Mouse (Mus musculus) liver, embryonic 15.5 days (tissue): ENCODE results near the gene Pfkp. TPM values are rescaled to one million over a fixed set of nuclear protein-coding genes. Genes with fewer than 3 reads are reported as not detected.

ENCODE experiments used
- ATAC-seq: fragments of 200-750 bp; cut with Nextera tagmentation; 2 replicates; pipeline ENCODE4 v1.8.0; 2017; ENCODE audit warnings: moderate number of reproducible peaks, mild to moderate bottlenecking, moderate library complexity; ENCODE audit not compliant: insufficient read depth
- H3K27ac ChIP-seq: fragments of 300-500 bp; sonication (generic); replicated peaks from 2 replicates; pipeline ENCODE4 v1.5.1; 2015; ENCODE audit warnings: mild to moderate bottlenecking, inconsistent platforms
- H3K27me3 ChIP-seq: fragments of 300-500 bp; sonication (generic); 2 replicates; pipeline ENCODE4 v1.6.1; 2015; ENCODE audit warnings: mild to moderate bottlenecking, inconsistent platforms
- H3K36me3 ChIP-seq: fragments of 300-500 bp; sonication (generic); replicated peaks from 2 replicates; pipeline ENCODE4 v1.6.1; 2015; ENCODE audit warnings: moderate library complexity, mild to moderate bottlenecking, inconsistent platforms
- H3K4me1 ChIP-seq: fragments of 300-500 bp; sonication (generic); replicated peaks from 2 replicates; pipeline ENCODE4 v1.6.1; 2015; ENCODE audit warnings: inconsistent platforms
- H3K4me2 ChIP-seq: fragments of 300-500 bp; sonication (generic); 2 replicates; pipeline ENCODE4 v1.6.1; 2015; ENCODE audit warnings: moderate library complexity, mild to moderate bottlenecking, inconsistent platforms
- H3K4me3 ChIP-seq: fragments of 300-500 bp; sonication (generic); replicated peaks from 2 replicates; pipeline ENCODE4 v1.5.1; 2015; ENCODE audit warnings: mild to moderate bottlenecking, inconsistent platforms
- H3K9ac ChIP-seq: fragments of 300-500 bp; sonication (generic); 2 replicates; pipeline ENCODE4 v1.6.1; 2015; ENCODE audit warnings: moderate library complexity, mild to moderate bottlenecking, inconsistent platforms
- H3K9me3 ChIP-seq: fragments of 300-500 bp; sonication (generic); replicated peaks from 2 replicates; pipeline ENCODE4 v1.6.1; 2016; ENCODE audit warnings: inconsistent platforms
- WGBS: fragments of 180-500 bp; shearing (Covaris S2); methylation state at CpG from one replicate; pipeline ENCODE4 v1.1.7; 2015; ENCODE audit warnings: mixed read lengths; ENCODE audit not compliant: insufficient replicate concordance; 5-methylcytosine and 5-hydroxymethylcytosine counted together
- polyA plus RNA-seq: library from polyadenylated mRNA; unstranded; fragments of >200 nt; fragmentation: Nextera tagmentation; extraction: Ambion mirVana; gene quantifications from 2 replicates; pipeline ENCODE4 v1.2.1, GENCODE M21; 2015

Gene Pfkp
- polyA plus RNA-seq, 1 experiment from 2014 or later = 6.4 TPM

- H3K4me2 ChIP-seq = no peak overlapping the region
- no peaks in the 10 kb centered on the region for H3K27me3 ChIP-seq
- H3K36me3 ChIP-seq = no peaks in the 10 kb centered on the region
- H3K4me1 ChIP-seq = peaks cover 24% of the 10 kb centered on the region
- 67% methylated on average over 4 of the region's 4 CpGs for WGBS
- H3K9me3 ChIP-seq = no peaks in the 10 kb centered on the region
- ATAC-seq = no peak
- no peak overlapping the region for H3K4me3 ChIP-seq
- H3K27ac ChIP-seq = no peak overlapping the region
- H3K9ac ChIP-seq = no peak overlapping the region
These were observed 11.6 kb downstream of the Pfkp start for GRCm38 (mm10) chr13:6636976-6637375.

GRCm38 (mm10) chr13:6636520-6636919 lies 12.1 kb downstream of the Pfkp start:
- peaks cover 24% of the 10 kb centered on the region for H3K4me1 ChIP-seq
- H3K9me3 ChIP-seq = no peaks in the 10 kb centered on the region
- no peak; the same call in 1 of the 2 replicates for ATAC-seq
- H3K27ac ChIP-seq = no peak overlapping the region
- 47% methylated on average over 6 of the region's 6 CpGs for WGBS
- H3K36me3 ChIP-seq = no peaks in the 10 kb centered on the region
- H3K4me2 ChIP-seq = no peak overlapping the region
- H3K4me3 ChIP-seq = no peak overlapping the region
- no peak overlapping the region for H3K9ac ChIP-seq
- H3K27me3 ChIP-seq = no peaks in the 10 kb centered on the region

- Histone ChIP-seq H3K9me3 (no peaks in the 10 kb centered on the region), H3K27ac (no peak overlapping the region), H3K36me3 (no peaks in the 10 kb centered on the region), H3K4me1 (peaks cover 24% of the 10 kb centered on the region), H3K27me3 (no peaks in the 10 kb centered on the region), H3K4me2 (no peak overlapping the region), H3K4me3 (no peak overlapping the region), H3K9ac (no peak overlapping the region)
- 58% methylated on average over 11 of the region's 11 CpGs for WGBS
- ATAC-seq = no peak
These were observed 13.2 kb downstream of the Pfkp start for GRCm38 (mm10) chr13:6635138-6636076.

GRCm38 (mm10) chr13:6634063-6634462 lies 14.5 kb downstream of the Pfkp start:
- Histone ChIP-seq H3K4me2 (no peak overlapping the region), H3K4me3 (no peak overlapping the region), H3K27me3 (no peaks in the 10 kb centered on the region), H3K9ac (no peak overlapping the region), H3K27ac (no peak overlapping the region), H3K36me3 (no peaks in the 10 kb centered on the region), H3K9me3 (no peaks in the 10 kb centered on the region), H3K4me1 (peaks cover 24% of the 10 kb centered on the region)
- ATAC-seq = no peak
- WGBS = 62% methylated on average over 12 of the region's 12 CpGs

GRCm38 (mm10) chr13:6633524-6633923 lies 15.1 kb downstream of the Pfkp start:
- H3K9me3 ChIP-seq = no peaks in the 10 kb centered on the region
- 34% methylated on average over 7 of the region's 7 CpGs for WGBS
- no peaks in the 10 kb centered on the region for H3K27me3 ChIP-seq
- H3K4me1 ChIP-seq = peaks cover 24% of the 10 kb centered on the region
- no peak overlapping the region for H3K4me2 ChIP-seq
- no peak overlapping the region for H3K27ac ChIP-seq
- no peak overlapping the region for H3K9ac ChIP-seq
- no peak overlapping the region for H3K4me3 ChIP-seq
- ATAC-seq = no peak
- no peaks in the 10 kb centered on the region for H3K36me3 ChIP-seq

DNA sequence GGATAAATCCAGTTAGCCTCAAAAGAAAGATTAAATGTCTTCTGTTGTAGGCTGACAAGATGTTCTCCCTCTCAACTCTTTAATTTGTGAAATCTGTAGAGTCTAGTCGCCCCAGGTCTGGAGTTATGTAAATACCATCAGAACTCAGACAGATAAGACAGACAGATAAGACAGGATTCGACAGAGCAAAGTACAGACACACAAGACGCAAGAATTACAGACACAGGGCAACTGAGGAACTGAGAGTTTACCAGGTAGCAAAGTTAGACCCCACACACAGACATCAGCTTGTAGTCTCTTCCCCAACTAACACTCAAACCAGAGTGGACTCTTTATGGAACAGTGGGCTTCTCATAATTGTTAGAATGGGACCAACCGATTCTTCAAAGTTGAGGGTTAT lies 15.6 kb downstream of the Pfkp start:
- 47% methylated on average over 4 of the region's 4 CpGs for WGBS
- H3K27me3 ChIP-seq = no peaks in the 10 kb centered on the region
- H3K27ac ChIP-seq = no peak overlapping the region
- H3K36me3 ChIP-seq = no peaks in the 10 kb centered on the region
- ATAC-seq = no peak
- no peaks in the 10 kb centered on the region for H3K9me3 ChIP-seq
- no peak overlapping the region for H3K4me3 ChIP-seq
- no peak overlapping the region for H3K9ac ChIP-seq
- no peak overlapping the region for H3K4me2 ChIP-seq
- H3K4me1 ChIP-seq = peaks cover 24% of the 10 kb centered on the region

DNA sequence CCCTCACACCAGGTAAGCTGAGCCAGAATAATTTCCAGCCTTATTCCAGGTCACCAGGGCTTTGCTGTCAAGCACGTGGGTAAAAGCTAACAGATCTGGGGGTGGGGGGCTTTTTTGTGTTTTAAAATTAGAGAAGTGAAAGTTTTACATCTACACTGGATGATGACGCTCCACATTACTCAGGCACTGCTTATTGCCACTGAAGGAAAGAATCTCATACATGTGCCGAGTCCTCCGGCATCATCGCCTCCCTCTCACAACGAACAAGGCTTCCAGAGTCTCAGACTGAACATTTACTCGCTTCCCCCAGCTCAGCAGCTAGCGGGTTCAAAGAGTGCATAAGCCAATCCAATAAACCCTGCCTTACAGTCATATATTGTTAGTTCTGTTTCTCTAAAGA lies 16.1 kb downstream of the Pfkp start:
- Histone ChIP-seq H3K27ac (no peak overlapping the region), H3K27me3 (no peaks in the 10 kb centered on the region), H3K4me2 (no peak overlapping the region), H3K4me3 (no peak overlapping the region), H3K36me3 (no peaks in the 10 kb centered on the region), H3K4me1 (peaks cover 24% of the 10 kb centered on the region), H3K9ac (no peak overlapping the region), H3K9me3 (no peaks in the 10 kb centered on the region)
- no peak; the same call in 1 of the 2 replicates for ATAC-seq
- WGBS = 57% methylated on average over 8 of the region's 8 CpGs

- no peaks in the 10 kb centered on the region for H3K9me3 ChIP-seq
- H3K4me2 ChIP-seq = no peak overlapping the region
- no peaks in the 10 kb centered on the region for H3K36me3 ChIP-seq
- H3K9ac ChIP-seq = no peak overlapping the region
- no peak overlapping the region for H3K27ac ChIP-seq
- WGBS = 76% methylated on average over 12 of the region's 12 CpGs
- H3K27me3 ChIP-seq = no peaks in the 10 kb centered on the region
- no peak overlapping the region for H3K4me3 ChIP-seq
- ATAC-seq = no peak
- H3K4me1 ChIP-seq = peaks cover 21% of the 10 kb centered on the region
These were observed 16.6 kb downstream of the Pfkp start for GRCm38 (mm10) chr13:6631772-6632510.

DNA sequence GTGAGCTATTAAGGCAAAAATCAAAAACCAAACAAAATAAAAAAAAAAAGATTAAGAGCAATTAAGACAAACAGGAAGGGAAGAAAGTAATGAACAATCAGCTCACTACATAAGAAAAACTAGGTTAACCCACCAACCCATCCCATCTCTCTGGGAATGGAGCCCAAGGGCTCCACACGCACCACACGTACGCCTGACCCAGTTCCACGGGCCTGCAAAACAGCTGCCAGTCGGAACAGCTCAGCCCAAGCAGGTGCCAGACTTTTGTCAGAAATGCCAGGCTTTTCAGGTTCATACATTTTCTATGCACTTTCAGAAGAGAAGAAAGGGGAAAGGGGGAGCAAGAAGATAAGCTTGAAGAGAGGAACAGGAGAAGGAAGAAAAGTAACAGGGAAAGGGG lies 17.9 kb downstream of the Pfkp start:
- 93% methylated on average over 5 of the region's 5 CpGs for WGBS
- Histone ChIP-seq H3K9me3 (no peaks in the 10 kb centered on the region), H3K4me1 (peaks cover 9% of the 10 kb centered on the region; the same call in 1 of the 2 replicates), H3K27me3 (no peaks in the 10 kb centered on the region), H3K4me2 (no peak overlapping the region), H3K27ac (no peak overlapping the region), H3K4me3 (no peak overlapping the region), H3K36me3 (no peaks in the 10 kb centered on the region), H3K9ac (no peak overlapping the region)
- ATAC-seq = no peak

GRCm38 (mm10) chr13:6629927-6630326 lies 18.6 kb downstream of the Pfkp start:
- H3K9me3 ChIP-seq = no peaks in the 10 kb centered on the region
- WGBS = 70% methylated on average over 5 of the region's 5 CpGs
- peaks cover 8% of the 10 kb centered on the region; the same call in 1 of the 2 replicates for H3K4me1 ChIP-seq
- no peak overlapping the region for H3K9ac ChIP-seq
- no peaks in the 10 kb centered on the region for H3K27me3 ChIP-seq
- H3K27ac ChIP-seq = no peak overlapping the region
- H3K4me3 ChIP-seq = no peak overlapping the region
- no peak for ATAC-seq
- no peak overlapping the region for H3K4me2 ChIP-seq
- no peaks in the 10 kb centered on the region for H3K36me3 ChIP-seq

DNA sequence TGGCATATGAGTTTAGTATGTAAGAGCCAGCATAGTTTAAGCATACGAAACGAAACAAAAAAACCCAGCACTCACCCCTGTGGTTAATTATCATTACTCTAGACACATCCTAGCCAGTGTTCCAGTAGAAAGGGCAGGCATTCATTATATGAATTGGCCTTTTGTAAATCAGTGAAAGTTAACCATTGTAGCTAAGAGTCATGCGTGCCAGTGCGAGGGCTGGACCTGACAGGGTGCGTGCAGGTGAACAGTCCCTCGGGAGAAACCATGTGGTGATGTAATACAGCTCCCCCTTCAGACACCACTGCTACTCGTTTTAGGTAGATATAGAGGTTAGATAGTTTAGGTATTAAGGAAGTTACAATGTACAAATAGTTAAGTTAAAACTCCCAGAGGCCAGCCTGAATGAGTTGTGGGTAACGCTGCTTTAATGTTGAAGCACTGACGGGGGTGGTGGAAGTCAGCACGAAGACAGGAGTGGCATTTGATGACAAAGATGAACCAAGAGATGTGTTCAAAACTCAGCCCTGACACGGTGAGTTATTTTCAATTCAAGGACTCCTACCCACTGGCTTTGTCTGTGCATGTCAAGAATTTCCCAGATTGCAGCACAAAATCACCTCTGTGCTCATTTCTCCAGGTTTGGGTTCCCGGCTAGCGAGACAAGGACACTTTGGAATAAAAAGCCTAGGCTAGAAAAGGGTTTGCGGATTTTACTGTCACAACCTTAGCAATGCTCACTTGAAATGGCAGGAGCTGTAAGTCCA lies 19.4 kb downstream of the Pfkp start:
- ATAC-seq = no peak
- Histone ChIP-seq H3K4me1 (peaks cover 8% of the 10 kb centered on the region; the same call in 1 of the 2 replicates), H3K36me3 (no peaks in the 10 kb centered on the region), H3K27ac (no peak overlapping the region), H3K9ac (no peak overlapping the region), H3K4me2 (no peak overlapping the region), H3K4me3 (no peak overlapping the region), H3K27me3 (no peaks in the 10 kb centered on the region), H3K9me3 (no peaks in the 10 kb centered on the region)
- 72% methylated on average over 14 of the region's 14 CpGs for WGBS
